26 mouse cellular contexts compared by ENCODE assay signal in the genomic region with DNA sequence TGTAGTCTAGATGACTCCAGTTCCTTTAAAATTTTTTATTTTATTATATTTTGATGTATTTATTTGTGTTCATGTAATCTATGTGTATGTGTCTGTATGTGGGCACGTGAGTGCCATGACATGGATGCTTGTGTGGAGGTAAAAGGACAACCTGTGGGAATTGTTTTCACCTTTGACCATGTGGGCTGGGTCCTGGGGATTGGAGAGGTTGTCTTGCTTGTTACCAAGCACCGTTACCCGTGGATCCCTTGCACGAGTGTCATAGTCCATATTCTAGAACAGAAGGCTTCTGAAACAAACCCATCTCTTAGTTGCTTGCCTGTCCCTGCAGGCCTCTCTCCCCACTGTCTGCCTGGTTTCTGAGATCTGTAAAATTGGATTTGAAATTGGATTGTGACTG. TPM values are rescaled to one million over a fixed set of nuclear protein-coding genes. Genes with fewer than 3 reads are reported as not detected.
"Had no signal": no experiment of that assay in that cellular context is flagged by ENCODE, and none has a peak within 500 bp of the region (broad histone marks: within the 10 kb centered on the region; RNA-seq: fewer than 3 reads in every experiment).

No protein-coding gene starts in this region.

- ATAC-seq: forebrain, postnatal 0 days; hindbrain, postnatal 0 days; intestine, embryonic 16.5 days; liver, embryonic 12.5 days had no signal

- H3K9me3 ChIP-seq: heart, embryonic 13.5 days; heart, embryonic 15.5 days; hindbrain, embryonic 13.5 days; hindbrain, embryonic 15.5 days; limb, embryonic 15.5 days; liver, embryonic 12.5 days had no signal

- H3K9ac ChIP-seq: forebrain, postnatal 0 days; heart, embryonic 13.5 days; heart, embryonic 15.5 days; hindbrain, embryonic 13.5 days; hindbrain, embryonic 15.5 days; limb, embryonic 13.5 days; limb, embryonic 15.5 days; liver, embryonic 12.5 days; liver, embryonic 14.5 days had no signal

- H3K36me3 ChIP-seq: heart, embryonic 13.5 days; heart, embryonic 15.5 days; hindbrain, embryonic 13.5 days; hindbrain, embryonic 15.5 days; limb, embryonic 13.5 days; limb, embryonic 15.5 days; liver, embryonic 12.5 days had no signal

- H3K27me3 ChIP-seq: heart, embryonic 13.5 days; heart, embryonic 15.5 days; hindbrain, embryonic 13.5 days; hindbrain, embryonic 15.5 days; limb, embryonic 13.5 days; limb, embryonic 15.5 days; liver, embryonic 12.5 days had no signal

- DNase-seq: forebrain, postnatal 0 days; gastrocnemius, postnatal 14 days; gastrocnemius, postnatal 36 days; heart, adult 11 months; heart, adult 2 months; heart, postnatal 14 days; heart, postnatal 36 days; layer of hippocampus, adult 9-11 months; layer of hippocampus, postnatal 36 days; left cerebral cortex, postnatal 4 days had no signal

- H3K4me3 ChIP-seq: heart, adult 2 months; heart, embryonic 13.5 days; heart, embryonic 15.5 days; hindbrain, embryonic 13.5 days; hindbrain, embryonic 15.5 days; limb, embryonic 13.5 days; limb, embryonic 15.5 days; liver, embryonic 12.5 days had no signal

- H3K27ac ChIP-seq: heart, adult 2 months; heart, embryonic 13.5 days; heart, embryonic 15.5 days; hindbrain, embryonic 13.5 days; hindbrain, embryonic 15.5 days; hindbrain, postnatal 0 days; limb, embryonic 13.5 days; limb, embryonic 15.5 days; liver, embryonic 12.5 days; liver, embryonic 14.5 days had no signal

- H3K4me2 ChIP-seq: heart, embryonic 11.5 days; heart, embryonic 13.5 days; heart, embryonic 15.5 days; hindbrain, embryonic 13.5 days; hindbrain, embryonic 15.5 days; limb, embryonic 13.5 days; limb, embryonic 15.5 days; liver, embryonic 12.5 days had no signal

- H3K4me1 ChIP-seq: heart, embryonic 13.5 days; heart, embryonic 15.5 days; hindbrain, embryonic 13.5 days; hindbrain, embryonic 15.5 days; limb, embryonic 13.5 days; limb, embryonic 15.5 days; liver, embryonic 12.5 days had no signal

RNA-seq across cellular contexts. Expression of a gene that starts 23.6 kb away (rescaled TPM):
- polyA plus RNA-seq: heart, postnatal 0 days; intestine, embryonic 16.5 days; kidney, embryonic 16.5 days; large intestine, adult 2 months; limb, embryonic 13.5 days; liver, adult 2 months; liver, embryonic 12.5 days; liver, embryonic 16.5 days had no signal
